Mouse (Mus musculus): ENCODE results near the gene Lsg1.

The Lsg1 gene

GRCm38 (mm10) chr16:30550748-30551192, 36.6 kb downstream of the Lsg1 start, which contains the start of gene Tmem44:
Gene Tmem44 (minus strand): TSS chr16:30550842.
- in situ Hi-C loops (cut with MseI, MboI) = no loop called here

GRCm38 (mm10) chr16:30549966-30550747, 37.2 kb downstream of the Lsg1 start:
- in situ Hi-C loops (cut with MseI, MboI) = no loop called here

GRCm38 (mm10) chr16:30549516-30549915, 37.9 kb downstream of the Lsg1 start:
- in situ Hi-C loops (cut with MseI, MboI) = no loop called here

- in situ Hi-C loops (cut with MseI, MboI) = no loop called here
These were observed 39.1 kb downstream of the Lsg1 start for GRCm38 (mm10) chr16:30548291-30548690.

- in situ Hi-C loops (cut with MseI, MboI) = no loop called here
These were observed 42.7 kb downstream of the Lsg1 start for GRCm38 (mm10) chr16:30544693-30545092.

DNA sequence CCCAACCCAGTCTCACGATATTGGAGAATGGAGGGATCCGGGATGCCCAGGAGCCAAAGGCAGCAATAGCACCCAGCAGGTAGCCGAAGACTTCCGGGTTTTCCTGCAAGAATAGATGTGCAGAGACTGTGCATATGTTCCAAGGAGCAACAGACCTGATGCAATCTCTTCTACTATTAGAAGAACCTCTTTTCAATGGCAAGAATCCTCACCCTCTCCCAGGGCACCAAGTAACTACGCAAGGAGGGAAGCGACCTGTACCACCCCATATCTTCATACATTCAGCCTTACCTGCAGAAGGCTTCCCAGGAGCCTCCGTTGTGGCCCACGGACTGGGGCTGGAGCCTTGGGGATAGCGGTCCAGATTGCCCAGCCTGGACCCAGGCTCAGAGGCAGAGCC, 44.0 kb downstream of the Lsg1 start:
- in situ Hi-C loops (cut with MseI, MboI) = no loop called here

DNA sequence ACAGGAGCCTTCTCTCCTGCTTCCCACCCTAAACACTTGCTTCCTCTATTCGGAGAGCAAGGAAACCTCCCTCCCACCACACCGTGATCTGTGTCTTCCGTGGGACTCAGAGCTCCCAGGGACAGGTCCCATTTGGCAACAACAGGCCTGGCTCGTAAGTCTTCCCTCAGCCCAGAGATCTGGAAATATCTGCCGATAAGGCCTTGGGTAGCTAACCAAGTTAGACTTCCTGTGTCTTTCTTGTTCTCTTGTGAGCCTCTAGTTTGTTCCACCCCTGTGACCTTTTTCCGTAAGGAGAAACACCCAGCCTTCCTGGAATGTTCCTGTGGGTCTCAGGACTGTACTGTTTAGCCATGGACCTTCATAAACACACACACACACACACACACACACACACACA, 44.6 kb downstream of the Lsg1 start:
- in situ Hi-C loops (cut with MseI, MboI) = no loop called here

DNA sequence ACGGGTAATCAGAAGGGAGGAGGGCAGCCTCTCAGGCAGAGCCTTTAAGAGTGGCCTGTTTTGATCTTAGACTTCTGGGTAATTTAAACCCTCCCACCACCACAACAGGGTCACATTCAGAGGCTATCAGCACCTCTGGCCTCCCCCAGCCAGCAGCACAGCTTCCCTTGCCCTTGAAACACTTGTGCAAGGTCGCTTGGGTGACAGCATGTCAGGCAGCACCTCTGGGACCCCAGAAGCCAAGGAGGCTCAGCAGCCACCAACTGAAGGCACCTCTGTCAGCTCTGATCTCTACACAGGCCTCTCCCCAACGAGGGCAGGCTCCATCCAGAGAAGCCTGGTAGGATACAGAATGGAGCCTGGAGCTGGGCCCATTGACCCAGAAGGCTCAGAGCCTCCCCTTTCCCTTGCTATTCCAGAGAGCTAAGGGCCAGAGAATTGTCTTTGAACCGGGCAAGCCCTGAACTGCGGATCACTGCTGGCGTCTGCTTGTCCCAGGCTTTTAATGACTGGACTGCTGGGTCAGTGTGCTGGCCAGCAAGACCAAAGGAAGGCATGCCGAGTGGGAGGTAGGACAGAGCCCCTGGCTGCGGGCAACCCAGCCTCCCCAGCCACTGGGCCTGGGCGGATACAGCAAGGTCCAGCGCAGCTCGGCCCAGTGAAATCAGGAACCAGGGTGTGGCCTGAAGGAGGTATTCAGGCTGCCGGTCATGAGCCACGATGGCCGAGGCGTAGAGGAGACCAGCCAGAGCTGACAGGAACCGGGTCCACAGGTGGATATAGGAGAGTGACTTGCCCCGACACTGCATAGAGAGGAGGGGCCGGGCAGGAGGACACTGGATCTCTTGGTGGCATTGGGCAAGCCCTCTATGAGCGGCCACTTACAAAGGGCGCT, 47.0 kb downstream of the Lsg1 start:
- in situ Hi-C loops (cut with MseI, MboI) = no loop called here

DNA sequence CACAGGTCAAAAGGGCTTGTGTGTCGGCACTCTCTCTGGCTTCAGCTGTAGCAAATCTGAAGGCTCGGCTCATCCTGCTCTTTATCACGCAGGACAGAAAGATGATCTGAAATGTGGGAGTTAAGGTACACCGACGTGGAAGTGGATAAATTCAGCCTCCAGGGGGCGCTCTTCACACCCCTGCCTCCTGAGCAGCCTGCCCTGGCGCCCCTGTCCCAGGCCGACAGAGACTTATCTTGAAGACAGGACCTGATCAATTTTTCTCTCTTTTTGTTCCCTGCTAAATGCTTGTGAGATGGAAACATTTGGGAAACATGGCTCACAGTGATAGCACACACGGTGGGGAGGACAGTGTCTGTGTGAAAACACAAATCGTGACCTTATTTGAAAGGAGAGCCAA, 48.0 kb downstream of the Lsg1 start:
- in situ Hi-C loops (cut with MseI, MboI) = no loop called here

DNA sequence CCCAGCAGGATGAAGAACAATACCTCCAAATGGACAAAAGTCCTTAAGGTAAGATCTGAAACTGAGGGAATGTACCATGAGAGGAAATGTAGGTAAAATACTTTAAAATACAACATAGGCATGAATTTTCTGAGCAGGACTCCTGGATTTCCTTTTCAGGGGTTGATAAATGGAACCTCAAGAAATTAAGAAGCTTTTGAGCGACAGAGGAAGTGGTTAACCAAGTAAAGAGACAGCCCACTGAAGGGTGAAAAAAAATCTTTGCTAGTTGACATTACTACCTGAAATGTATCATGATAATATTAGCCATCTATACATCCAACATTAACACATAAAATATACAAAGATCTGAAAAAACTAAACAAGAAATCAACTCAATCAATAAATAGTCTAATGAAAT, 52.3 kb downstream of the Lsg1 start:
- in situ Hi-C loops (cut with MseI, MboI) = no loop called here

GRCm38 (mm10) chr16:30533592-30533991, 53.8 kb downstream of the Lsg1 start:
- in situ Hi-C loops (cut with MseI, MboI) = no loop called here

DNA sequence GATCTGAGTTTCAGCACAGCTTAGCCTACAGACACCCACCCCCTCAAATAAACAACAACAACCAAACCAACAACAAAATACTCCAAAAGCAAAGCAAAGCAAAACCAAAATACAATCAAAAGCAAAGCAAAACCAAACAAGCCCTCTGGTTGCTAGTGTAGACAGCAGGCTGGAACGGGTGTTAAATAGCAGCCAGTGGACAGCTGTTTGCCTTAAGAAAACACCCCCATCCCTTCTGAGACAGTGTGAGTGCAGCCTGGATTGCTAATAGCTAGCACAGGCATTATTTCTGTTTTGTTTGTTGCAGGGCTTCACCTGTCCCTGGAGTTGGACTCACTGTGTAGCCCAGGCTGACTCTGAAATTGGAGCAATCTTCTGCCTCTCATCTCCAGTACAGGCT, 54.5 kb downstream of the Lsg1 start:
- in situ Hi-C loops (cut with MseI, MboI) = no loop called here

DNA sequence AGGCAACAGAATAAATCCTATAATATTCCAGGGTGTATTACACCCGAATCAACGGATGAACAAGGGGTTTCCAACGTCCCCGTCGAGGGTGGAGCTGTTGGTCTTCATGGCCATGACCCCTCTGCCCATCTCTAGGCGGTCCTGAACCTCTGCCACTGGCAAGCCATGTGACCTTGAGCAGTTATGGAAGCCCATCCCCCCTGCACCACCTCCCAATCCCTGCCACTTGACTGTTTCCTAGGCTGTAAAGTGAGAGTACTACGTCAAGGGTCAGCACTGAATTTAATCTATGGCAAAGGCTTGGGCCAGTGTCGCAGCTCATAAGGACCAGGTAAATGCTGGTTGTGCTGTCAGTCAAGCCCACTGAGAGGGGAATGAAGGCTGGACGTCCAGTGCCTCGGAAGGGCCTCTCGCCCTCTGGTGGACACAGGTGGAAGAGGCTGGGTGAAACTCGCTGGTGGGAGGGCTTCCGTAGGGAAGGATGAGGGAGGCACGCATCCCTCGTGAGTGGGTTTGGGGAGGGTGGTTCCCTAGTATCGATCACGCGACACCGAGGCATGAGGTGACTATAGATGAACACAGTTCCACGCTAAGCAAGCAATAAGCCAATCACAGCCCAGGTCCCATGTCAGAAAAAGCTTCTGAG, 55.5 kb downstream of the Lsg1 start:
- in situ Hi-C loops (cut with MseI, MboI) = no loop called here

DNA sequence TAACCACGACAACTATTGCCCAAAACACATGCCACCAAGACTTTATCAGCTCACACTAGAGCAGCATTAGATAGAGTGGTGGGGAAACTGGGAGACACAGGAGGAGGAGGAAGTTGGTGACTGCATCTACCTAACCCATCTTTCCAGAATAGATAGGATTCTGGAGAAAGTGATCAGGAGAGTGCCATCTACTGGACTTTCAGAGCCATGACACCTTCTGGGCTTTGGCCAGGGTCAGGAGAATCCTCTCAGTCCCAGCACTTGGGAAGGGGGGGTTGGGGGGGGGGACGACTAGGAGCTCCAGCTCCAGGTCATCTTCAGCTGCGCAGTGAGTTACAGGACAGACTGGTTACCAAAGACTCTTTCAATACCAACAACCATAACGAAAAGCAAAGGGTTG, 56.6 kb downstream of the Lsg1 start:
- in situ Hi-C loops (cut with MseI, MboI) = no loop called here

DNA sequence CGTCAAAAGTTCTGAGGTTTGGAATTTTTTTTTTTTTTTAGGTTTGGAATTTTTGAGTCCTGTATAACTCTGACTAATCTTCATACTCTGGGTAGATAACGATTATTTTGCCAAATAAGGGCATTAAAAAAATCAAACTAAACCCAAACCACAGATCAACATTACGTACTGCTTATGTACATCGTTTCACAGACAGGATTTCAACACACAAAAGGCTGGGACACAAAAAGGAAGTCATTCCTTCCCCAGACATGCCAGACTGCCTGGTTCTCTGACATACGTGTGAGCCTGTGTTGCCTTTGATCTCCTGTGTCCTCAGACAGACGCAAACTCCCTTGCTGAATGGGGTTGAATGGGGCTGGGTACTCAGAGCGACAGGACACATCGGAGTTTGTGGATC, 59.0 kb downstream of the Lsg1 start:
- in situ Hi-C loops (cut with MseI, MboI) = loop anchor here in 1 of 2 experiments (10.0 kb wide), 1 partner anchor 264 kb away; the partner anchor contains the start of gene Cpn2

GRCm38 (mm10) chr16:30527889-30528288, 59.5 kb downstream of the Lsg1 start:
- in situ Hi-C loops (cut with MseI, MboI) = loop anchor here in 1 of 2 experiments (10.0 kb wide), 1 partner anchor 263 kb away; the partner anchor contains the start of gene Cpn2

DNA sequence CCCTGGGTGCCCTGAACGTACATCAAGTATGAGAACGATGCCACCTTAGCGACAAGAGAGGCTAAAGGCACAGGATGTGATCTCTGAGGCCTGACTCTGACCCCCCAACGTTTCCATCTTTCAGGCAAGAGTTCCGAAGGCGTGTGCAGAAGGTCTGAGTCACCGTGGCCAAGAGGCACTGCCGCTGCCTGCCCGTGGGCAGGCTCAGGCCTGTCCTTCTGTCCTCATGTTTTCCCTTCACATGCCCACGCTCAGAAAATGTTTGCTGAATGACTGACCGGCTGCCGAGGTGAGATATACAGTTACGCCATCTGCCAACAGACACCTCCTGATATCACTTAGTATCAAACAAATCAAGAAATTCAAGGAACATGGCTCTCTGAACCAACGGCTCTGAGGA, 61.6 kb downstream of the Lsg1 start:
- in situ Hi-C loops (cut with MseI, MboI) = loop anchor here in 1 of 2 experiments (10.0 kb wide), 1 partner anchor 261 kb away; the partner anchor contains the start of gene Cpn2

GRCm38 (mm10) chr16:30524481-30524880, 62.9 kb downstream of the Lsg1 start:
- in situ Hi-C loops (cut with MseI, MboI) = loop anchor here in 1 of 2 experiments (10.0 kb wide), 1 partner anchor 260 kb away; the partner anchor contains the start of gene Cpn2

DNA sequence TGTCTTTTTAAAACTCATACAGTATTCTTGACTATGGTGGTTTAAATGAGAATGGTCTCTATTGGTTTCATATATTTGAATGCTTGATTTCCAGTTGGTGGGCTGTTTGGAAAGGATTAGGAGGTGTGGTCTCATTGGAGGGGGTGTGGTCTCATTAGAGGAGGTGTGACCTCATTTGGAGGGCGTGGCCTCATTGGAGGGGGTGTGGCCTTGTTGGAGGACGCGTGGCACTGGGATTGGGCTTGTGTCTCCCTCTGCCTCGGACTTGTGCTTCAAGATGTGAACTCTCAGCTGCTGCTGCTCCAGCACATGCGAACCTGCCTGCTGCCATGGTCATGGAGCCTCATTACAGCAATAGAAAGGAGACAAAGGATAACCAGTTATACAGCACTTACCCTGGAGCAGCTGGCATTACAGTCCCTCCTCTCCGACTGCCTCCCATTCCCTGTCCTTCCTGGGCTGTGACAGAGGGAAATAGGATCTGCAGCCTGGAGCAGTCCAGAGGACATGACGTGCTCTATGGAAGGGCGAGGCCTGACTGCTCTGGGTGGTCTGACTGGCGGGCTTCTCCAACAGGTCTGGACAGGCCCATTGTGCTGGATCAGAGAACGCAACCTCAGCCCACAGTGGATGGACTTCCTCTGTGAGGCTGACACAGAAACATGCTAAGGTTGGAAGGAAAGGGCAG, 65.0 kb downstream of the Lsg1 start:
- in situ Hi-C loops (cut with MseI, MboI) = loop anchor here in 1 of 2 experiments (10.0 kb wide), 1 partner anchor 258 kb away; the partner anchor contains the start of gene Cpn2

GRCm38 (mm10) chr16:30521147-30521546, 66.2 kb downstream of the Lsg1 start:
- in situ Hi-C loops (cut with MseI, MboI) = loop anchor here in 1 of 2 experiments (10.0 kb wide), 1 partner anchor 256 kb away; the partner anchor contains the start of gene Cpn2

DNA sequence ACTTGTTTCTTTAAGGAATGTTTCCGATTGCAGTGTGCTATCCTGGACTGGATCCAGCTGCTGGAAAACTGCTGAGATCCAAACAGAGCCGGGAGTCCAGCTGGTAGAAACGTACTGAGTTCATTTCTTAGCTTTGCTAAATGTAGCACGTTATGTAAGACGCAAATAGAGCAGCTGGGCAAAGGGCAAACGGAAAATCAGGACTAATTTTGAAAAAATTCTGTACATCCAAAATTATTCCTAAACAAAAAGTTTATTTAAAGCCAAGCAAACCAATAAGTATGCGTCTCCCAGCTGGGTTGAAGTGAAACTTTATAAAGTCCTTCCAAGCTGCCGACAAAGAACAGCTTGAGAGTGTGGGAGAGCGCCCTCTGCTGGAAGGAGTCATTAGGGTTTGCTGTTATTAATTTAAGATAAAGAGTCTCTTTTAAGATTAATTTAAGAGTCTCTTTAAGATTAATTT, 67.0 kb downstream of the Lsg1 start:
- in situ Hi-C loops (cut with MseI, MboI) = loop anchor here in 1 of 2 experiments (10.0 kb wide), 1 partner anchor 256 kb away; the partner anchor contains the start of gene Cpn2

Measured in mouse trophoblast stem cell (cell line).